Mouse (Mus musculus): ENCODE data around the gene Gbgt1. TPM values are rescaled to one million over a fixed set of nuclear protein-coding genes. Genes with fewer than 3 reads are reported as not detected.
A peak's percentile ranks its signal among the peaks of the same experiment; 100 is the strongest.

Gene Gbgt1
- polyA plus RNA-seq, 1 experiment from 2014 or later, result 1.2 TPM

- Histone ChIP-seq H3K27ac (replicated peaks) (peak overlapping the region; percentile 90), H3K27me3 (no peaks in the 10 kb centered on the region), H3K36me3 (no peaks in the 10 kb centered on the region), H3K4me3 (no peak overlapping the region), H3K4me2 (replicated peaks) (no peak overlapping the region), H3K9ac (replicated peaks) (no peak overlapping the region), H3K9me3 (no peaks in the 10 kb centered on the region), H3K4me1 (peaks cover 63% of the 10 kb centered on the region)
- peak; percentile 53 for ATAC-seq (ENCODE audit: low FRiP score, low read depth)
- WGBS, result 7% methylated on average over 5 of the region's 5 CpGs
Measured at GRCm38 (mm10) chr2:28523643-28524117, 27.0 kb downstream of the Gbgt1 start.

GRCm38 (mm10) chr2:28524406-28524805, 27.7 kb downstream of the Gbgt1 start:
- Histone ChIP-seq H3K4me2 (replicated peaks) (no peak overlapping the region), H3K36me3 (no peaks in the 10 kb centered on the region), H3K27me3 (no peaks in the 10 kb centered on the region), H3K27ac (replicated peaks) (peak overlapping the region; percentile 90), H3K9me3 (no peaks in the 10 kb centered on the region), H3K4me3 (no peak overlapping the region), H3K9ac (replicated peaks) (peak overlapping the region; percentile 28; the same call in 1 of the 2 replicates), H3K4me1 (peaks cover 63% of the 10 kb centered on the region)
- 80% methylated on average over 10 of the region's 10 CpGs for whole genome bisulfite sequencing
- ATAC-seq (ENCODE audit: low FRiP score, low read depth), result no peak

DNA sequence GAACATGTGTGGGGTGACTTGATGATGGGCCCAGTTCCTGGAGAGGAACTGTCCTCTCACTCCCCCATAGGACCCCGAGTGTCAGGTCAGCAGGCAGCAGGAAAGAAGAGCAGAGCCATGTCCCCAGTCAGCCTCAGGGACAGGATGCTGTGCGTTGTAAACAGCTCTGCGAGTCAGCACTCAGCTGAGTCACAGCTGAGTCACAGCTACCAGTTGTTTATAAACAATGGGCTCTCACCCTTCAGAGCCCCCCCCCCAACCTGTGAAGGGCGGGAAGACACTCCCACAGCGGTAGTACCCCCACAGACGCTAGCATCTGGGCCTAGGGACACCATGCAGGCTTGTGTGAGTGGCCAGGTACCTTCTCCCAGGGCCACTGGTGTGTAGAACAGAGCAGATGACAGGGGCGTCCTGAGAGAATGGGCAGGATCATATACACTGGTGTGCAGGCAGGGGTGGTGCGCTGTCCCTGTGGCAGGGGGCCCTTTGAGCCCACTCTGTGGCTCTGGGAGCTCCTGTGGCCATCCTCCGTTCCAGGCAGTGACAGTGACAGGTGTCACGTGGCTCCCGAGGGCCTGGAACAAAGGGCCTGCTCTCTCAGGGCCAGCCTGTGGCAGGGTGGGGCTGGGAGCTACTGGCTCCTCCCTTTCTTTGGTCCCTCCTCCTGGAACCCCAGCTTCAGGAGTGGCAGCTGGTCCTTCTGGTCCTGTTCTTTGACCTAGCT, 28.7 kb downstream of the Gbgt1 start:
- Histone ChIP-seq H3K4me3 (no peak overlapping the region), H3K27me3 (no peaks in the 10 kb centered on the region), H3K9me3 (no peaks in the 10 kb centered on the region), H3K4me1 (peaks cover 65% of the 10 kb centered on the region), H3K36me3 (no peaks in the 10 kb centered on the region), H3K27ac (replicated peaks) (peak overlapping the region; percentile 90), H3K9ac (replicated peaks) (peak overlapping the region; percentile 45), H3K4me2 (replicated peaks) (peak overlapping the region; percentile 25)
- WGBS, result 17% methylated on average over 11 of the region's 11 CpGs
- ATAC-seq (ENCODE audit: low FRiP score, low read depth), result peak; percentile 88

GRCm38 (mm10) chr2:28525943-28526876, 29.5 kb downstream of the Gbgt1 start:
- peak; percentile 28; the same call in 1 of the 2 replicates for ATAC-seq (ENCODE audit: low FRiP score, low read depth)
- H3K4me1 ChIP-seq, result peaks cover 68% of the 10 kb centered on the region
- H3K27me3 ChIP-seq, result no peaks in the 10 kb centered on the region
- WGBS, result 41% methylated on average over 11 of the region's 12 CpGs
- peak overlapping the region; percentile 45 for H3K9ac ChIP-seq (replicated peaks)
- H3K4me2 ChIP-seq (replicated peaks), result peak overlapping the region; percentile 25
- H3K36me3 ChIP-seq, result no peaks in the 10 kb centered on the region
- no peak overlapping the region for H3K4me3 ChIP-seq
- H3K9me3 ChIP-seq, result no peaks in the 10 kb centered on the region
- peak overlapping the region; percentile 90 for H3K27ac ChIP-seq (replicated peaks)

- Histone ChIP-seq H3K27ac (replicated peaks) (peak overlapping the region; percentile 25; the same call in 1 of the 2 replicates), H3K4me3 (no peak overlapping the region), H3K36me3 (no peaks in the 10 kb centered on the region), H3K9ac (replicated peaks) (peak overlapping the region; percentile 20; the same call in 1 of the 2 replicates), H3K27me3 (no peaks in the 10 kb centered on the region), H3K4me1 (peaks cover 82% of the 10 kb centered on the region), H3K4me2 (replicated peaks) (no peak overlapping the region), H3K9me3 (no peaks in the 10 kb centered on the region)
- 87% methylated on average over 20 of the region's 20 CpGs for WGBS
- no peak for ATAC-seq (ENCODE audit: low FRiP score, low read depth)
Measured at GRCm38 (mm10) chr2:28527436-28528353, 31.0 kb downstream of the Gbgt1 start.

DNA sequence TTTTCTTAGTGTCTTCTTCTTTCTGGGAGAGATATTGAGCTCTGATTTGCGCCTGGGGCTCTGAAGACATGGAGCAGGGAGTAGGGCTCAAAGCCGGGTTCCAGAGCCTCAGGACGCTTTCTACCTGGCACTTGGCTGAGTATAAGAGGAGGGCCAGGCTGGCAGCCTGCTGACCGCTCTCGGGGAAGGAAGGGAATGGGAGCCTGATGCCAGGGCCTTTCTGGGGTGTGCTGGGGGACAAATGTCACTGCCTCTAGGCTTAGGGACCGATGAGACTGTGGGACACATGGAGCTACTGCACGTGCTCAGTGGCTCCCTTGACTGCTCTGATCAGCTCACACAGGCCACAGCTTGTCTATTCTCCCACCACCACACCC, 31.7 kb downstream of the Gbgt1 start:
- no peak for ATAC-seq (ENCODE audit: low FRiP score, low read depth)
- no peaks in the 10 kb centered on the region for H3K27me3 ChIP-seq
- H3K36me3 ChIP-seq, result no peaks in the 10 kb centered on the region
- H3K4me1 ChIP-seq, result peaks cover 88% of the 10 kb centered on the region
- WGBS, result 90% methylated on average over 7 of the region's 7 CpGs
- peak overlapping the region; percentile 20; the same call in 1 of the 2 replicates for H3K9ac ChIP-seq (replicated peaks)
- H3K27ac ChIP-seq (replicated peaks), result no peak overlapping the region
- no peak overlapping the region for H3K4me3 ChIP-seq
- H3K4me2 ChIP-seq (replicated peaks), result no peak overlapping the region
- H3K9me3 ChIP-seq, result no peaks in the 10 kb centered on the region

GRCm38 (mm10) chr2:28529856-28530255, 33.2 kb downstream of the Gbgt1 start:
- Histone ChIP-seq H3K36me3 (no peaks in the 10 kb centered on the region), H3K9me3 (no peaks in the 10 kb centered on the region), H3K27me3 (no peaks in the 10 kb centered on the region), H3K4me3 (no peak overlapping the region), H3K9ac (replicated peaks) (0 out of 2 replicates have a peak overlapping the region, but pooled peaks have one; percentile 20), H3K27ac (replicated peaks) (no peak overlapping the region), H3K4me1 (peaks cover 89% of the 10 kb centered on the region), H3K4me2 (replicated peaks) (no peak overlapping the region)
- WGBS, result 74% methylated on average over 4 of the region's 4 CpGs
- no peak for ATAC-seq (ENCODE audit: low FRiP score, low read depth)

GRCm38 (mm10) chr2:28530311-28530710, 33.6 kb downstream of the Gbgt1 start:
- Histone ChIP-seq H3K4me1 (peaks cover 89% of the 10 kb centered on the region), H3K27ac (replicated peaks) (0 out of 2 replicates have a peak overlapping the region, but pooled peaks have one; percentile 1), H3K4me3 (no peak overlapping the region), H3K9ac (replicated peaks) (peak overlapping the region; percentile 11; the same call in 1 of the 2 replicates), H3K27me3 (no peaks in the 10 kb centered on the region), H3K9me3 (no peaks in the 10 kb centered on the region), H3K4me2 (replicated peaks) (no peak overlapping the region), H3K36me3 (no peaks in the 10 kb centered on the region)
- WGBS, result 56% methylated on average over 7 of the region's 7 CpGs
- no peak for ATAC-seq (ENCODE audit: low FRiP score, low read depth)

DNA sequence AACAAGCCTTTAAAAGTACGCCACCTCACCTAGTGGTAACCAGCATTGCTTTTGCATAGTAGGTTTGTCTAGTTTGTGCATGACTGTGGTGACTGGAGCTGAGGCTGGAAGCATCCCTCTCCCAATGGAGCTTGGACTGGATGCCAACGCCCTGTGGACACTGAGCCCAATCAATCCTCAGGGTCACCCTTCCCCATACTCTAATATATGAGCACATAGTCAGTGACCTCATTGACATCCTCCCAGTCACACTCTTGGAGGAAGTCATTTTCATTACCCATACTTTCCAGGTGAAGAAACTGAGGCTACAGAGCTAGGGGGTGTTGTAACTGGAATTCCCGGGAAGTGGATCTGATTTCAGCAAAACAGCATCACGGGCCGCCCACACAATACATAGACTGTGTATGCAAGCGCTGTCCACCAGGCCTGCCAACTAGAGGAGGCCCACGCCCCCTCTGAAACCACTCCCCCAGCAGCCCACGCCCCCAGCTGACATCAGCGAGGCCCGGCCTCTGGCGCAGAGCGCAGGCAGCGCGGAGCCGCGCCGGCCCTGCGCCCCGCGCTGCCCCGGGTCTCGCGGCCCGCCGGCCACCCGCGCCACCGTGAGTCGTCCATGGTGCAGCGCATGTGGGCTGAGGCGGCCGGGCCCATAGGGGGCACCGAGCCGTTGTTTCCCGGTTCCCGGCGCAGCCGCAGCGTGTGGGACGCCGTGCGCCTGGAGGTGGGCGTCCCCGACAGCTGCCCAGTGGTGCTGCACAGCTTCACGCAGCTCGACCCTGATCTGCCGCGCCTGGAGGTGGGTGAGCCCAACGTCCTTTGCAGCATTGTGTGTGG, 36.5 kb downstream of the Gbgt1 start:
- WGBS, result 3% methylated on average over 49 of the region's 49 CpGs
- peak; percentile 87 for ATAC-seq (ENCODE audit: low FRiP score, low read depth)
- Histone ChIP-seq H3K27me3 (no peaks in the 10 kb centered on the region), H3K4me2 (replicated peaks) (peak overlapping the region; percentile 86), H3K9me3 (no peaks in the 10 kb centered on the region), H3K27ac (replicated peaks) (peak overlapping the region; percentile 76), H3K9ac (replicated peaks) (peak overlapping the region; percentile 72), H3K4me1 (peaks cover 94% of the 10 kb centered on the region), H3K4me3 (peak overlapping the region; percentile 53), H3K36me3 (no peaks in the 10 kb centered on the region)

GRCm38 (mm10) chr2:28533901-28534435, 37.3 kb downstream of the Gbgt1 start:
- 0 out of 2 replicates have a peak, but pooled peaks have one; percentile 3 for ATAC-seq (ENCODE audit: low FRiP score, low read depth)
- Histone ChIP-seq H3K4me1 (peaks cover 95% of the 10 kb centered on the region), H3K4me3 (peak overlapping the region; percentile 53), H3K9ac (replicated peaks) (peak overlapping the region; percentile 72), H3K36me3 (no peaks in the 10 kb centered on the region), H3K4me2 (replicated peaks) (peak overlapping the region; percentile 86), H3K27me3 (no peaks in the 10 kb centered on the region), H3K9me3 (no peaks in the 10 kb centered on the region), H3K27ac (replicated peaks) (peak overlapping the region; percentile 76)
- WGBS, result 67% methylated on average over 7 of the region's 7 CpGs
